ENCODE assay signal across 18 mouse cellular contexts in genomic region chr1:180877466-180877865, GRCm38 (mm10). TPM values are rescaled to one million over a fixed set of nuclear protein-coding genes. Genes with fewer than 3 reads are reported as not detected.
"Had no signal": no experiment of that assay in that cellular context is flagged by ENCODE, and none has a peak within 500 bp of the region (broad histone marks: within the 10 kb centered on the region; RNA-seq: fewer than 3 reads in every experiment).

No protein-coding gene starts in this region.

- H3K4me3 ChIP-seq: left cerebral cortex, adult 2 months; limb, embryonic 10.5 days; liver, embryonic 13.5 days; lung, embryonic 15.5 days; midbrain, embryonic 12.5 days; neural tube, embryonic 13.5 days; stomach, embryonic 15.5 days had no signal

- H3K9ac ChIP-seq: liver, embryonic 13.5 days; lung, embryonic 15.5 days; midbrain, embryonic 12.5 days; neural tube, embryonic 13.5 days; stomach, embryonic 15.5 days had no signal

- H3K27ac ChIP-seq: kidney, postnatal 0 days; left cerebral cortex, adult 2 months; limb, embryonic 10.5 days; liver, embryonic 13.5 days; lung, embryonic 15.5 days; midbrain, embryonic 12.5 days; neural tube, embryonic 13.5 days; stomach, embryonic 15.5 days had no signal

- DNase-seq: kidney, adult 11 months; kidney, adult 9 months; kidney, postnatal 36 days; liver, embryonic 13.5 days; retina, postnatal 1 day; right cerebral cortex, postnatal 4 days; thymus, adult 18-20 months; thymus, postnatal 14 days had no signal

- H3K36me3 ChIP-seq: limb, embryonic 10.5 days; liver, embryonic 13.5 days; lung, embryonic 15.5 days; midbrain, embryonic 12.5 days; neural tube, embryonic 13.5 days; stomach, embryonic 15.5 days had no signal

- ATAC-seq: midbrain, embryonic 16.5 days had no signal

- H3K9me3 ChIP-seq: limb, embryonic 10.5 days; liver, embryonic 13.5 days; lung, embryonic 15.5 days; midbrain, embryonic 12.5 days; neural tube, embryonic 13.5 days; stomach, embryonic 15.5 days had no signal

- H3K27me3 ChIP-seq: midbrain, embryonic 12.5 days; neural tube, embryonic 13.5 days; stomach, embryonic 15.5 days had no signal

- H3K4me2 ChIP-seq: liver, embryonic 13.5 days; lung, embryonic 15.5 days; midbrain, embryonic 12.5 days; neural tube, embryonic 13.5 days; stomach, embryonic 15.5 days had no signal

- H3K4me1 ChIP-seq: limb, embryonic 10.5 days; lung, embryonic 15.5 days; midbrain, embryonic 12.5 days; neural tube, embryonic 13.5 days; stomach, embryonic 15.5 days had no signal

RNA-seq across cellular contexts. Expression of gene Lefty2, which starts 15.4 kb away (rescaled TPM):
- total RNA-seq: megakaryocyte-erythroid progenitor cell, adult 5-6 weeks had no signal
- polyA plus RNA-seq: limb, embryonic 10.5 days; liver, embryonic 13.5 days; midbrain, embryonic 12.5 days; neural tube, embryonic 13.5 days; spleen, adult 2 months; stomach, embryonic 15.5 days had no signal

RNA-seq across cellular contexts. Expression of gene Lefty1, which starts 57.4 kb away (rescaled TPM):
- polyA plus RNA-seq: midbrain, embryonic 16.5 days had no signal
